Mouse (Mus musculus): ENCODE results near the gene Nek10.

DNA sequence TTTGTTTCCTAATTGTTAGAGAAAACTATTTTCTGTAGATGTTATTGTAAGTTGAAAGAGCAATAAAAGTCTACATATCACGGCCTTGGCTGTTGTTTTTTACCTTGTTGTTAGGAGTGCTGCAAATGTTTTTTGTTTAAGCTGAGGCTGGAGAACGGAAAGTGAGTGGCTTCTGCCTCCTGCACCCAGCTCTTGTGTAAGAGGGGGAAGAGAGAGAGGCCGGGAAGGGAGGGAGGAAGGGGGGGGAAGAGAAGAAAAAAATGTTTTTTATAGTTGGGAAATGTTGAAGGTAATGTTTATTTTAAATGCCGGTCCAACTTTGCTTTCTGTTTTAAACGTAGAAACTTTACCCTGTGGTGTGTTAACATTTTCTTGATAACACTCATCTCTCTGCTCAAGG lies 3.4 kb upstream of the Nek10 start:
- TF ChIP-seq TAL1 (IDR thresholded peaks at IDR 0.05; ENCODE audit: low read length) = no peak
- no peak for TF ChIP-seq GATA1 (IDR thresholded peaks at IDR 0.05; ENCODE audit: low read length)
